Mouse (Mus musculus) frontal cortex, adult 2 months (tissue): ENCODE results near the gene Arvcf. TPM values are rescaled to one million over a fixed set of nuclear protein-coding genes. Genes with fewer than 3 reads are reported as not detected.

Source experiments
- polyA plus RNA-seq: library from polyadenylated mRNA; depleted of rRNA; stranded (reverse); fragments of >200 nt; gene quantifications from 2 replicates; pipeline ENCODE4 v1.2.3, GENCODE M21; 2012; rRNA removed

Arvcf gene
- polyA plus RNA-seq, 1 experiment = 44.2 TPM

Other genes starting within 250 kb of the Arvcf start
- gene Rtn4r, start 220.5 kb upstream of the Arvcf start, polyA plus RNA-seq = 125 and 142 TPM in 2 replicates
- gene Ccdc188, start 130.3 kb upstream of the Arvcf start, polyA plus RNA-seq = not detected in 2 replicates
- gene Zdhhc8, start 113.0 kb upstream of the Arvcf start, polyA plus RNA-seq = 142 and 152 TPM in 2 replicates
- 76.5 and 77.2 TPM in 2 replicates for gene Trmt2a, start 99.5 kb upstream of the Arvcf start, polyA plus RNA-seq
- 108 and 116 TPM in 2 replicates for gene Ranbp1, start 99.5 kb upstream of the Arvcf start, polyA plus RNA-seq
- 0.55 TPM in 1 of 2 replicates, not detected in the other for gene Gm49776, start 89.9 kb upstream of the Arvcf start, polyA plus RNA-seq
- 48.4 and 49.4 TPM in 2 replicates for gene Dgcr8, start 58.9 kb upstream of the Arvcf start, polyA plus RNA-seq
- gene Tango2, start 79 bp upstream of the Arvcf start, polyA plus RNA-seq = 181 and 196 TPM in 2 replicates
- 22.9 and 25.9 TPM in 2 replicates for gene Txnrd2, start 78.2 kb downstream of the Arvcf start, polyA plus RNA-seq
- 140 and 143 TPM in 2 replicates for gene Comt, start 78.7 kb downstream of the Arvcf start, polyA plus RNA-seq
- 8.1 and 8.7 TPM in 2 replicates for gene Gnb1l, start 150.5 kb downstream of the Arvcf start, polyA plus RNA-seq
- gene Rtl10, start 150.7 kb downstream of the Arvcf start, polyA plus RNA-seq = 4.2 and 4.6 TPM in 2 replicates
- 2.8 and 2.9 TPM in 2 replicates for gene Tbx1, start 242.5 kb downstream of the Arvcf start, polyA plus RNA-seq